In genomic region chr2:122765071-122765793, GRCm38 (mm10) we compare ENCODE assay signal across 8 mouse cellular contexts. TPM values are rescaled to one million over a fixed set of nuclear protein-coding genes. Genes with fewer than 3 reads are reported as not detected.
DNase-seq lines count a peak whose midpoint lies in the region; ATAC-seq lines count a peak whose summit lies in the region.

TSS of gene Sqor (plus strand) at chr2:122765237.

- DNase-seq in layer of hippocampus, adult 11-12 months (ENCODE audit: low spot score) = peak; percentile 38
- DNase-seq in layer of hippocampus, adult 9-10 months (ENCODE audit: low spot score) = no peak
- DNase-seq in embryonic facial prominence, embryonic 11.5 days (ENCODE audit: low spot score) = peak; percentile 47
- DNase-seq in heart, adult 18-20 months = peak; percentile 87 to 91
- peak; percentile 80 for DNase-seq in kidney, adult 11 months
- peak; percentile 55 for DNase-seq in liver
- peak; percentile 26 to 28 for DNase-seq in spleen, postnatal 14 days (ENCODE audit: low spot score in 2 of 2)

- H3K4me2 ChIP-seq in embryonic facial prominence, embryonic 11.5 days (ENCODE audit: low read depth, low read length) = peak within 1 kb of the TSS; percentile 90
- peak within 1 kb of the TSS; percentile 91 for H3K4me2 ChIP-seq in midbrain, embryonic 16.5 days (ENCODE audit: low read length)

- under 1% methylated on average over 46 of the region's 46 CpGs for WGBS in embryonic facial prominence, embryonic 11.5 days
- under 1% methylated on average over 37 of the region's 46 CpGs for WGBS in midbrain, embryonic 16.5 days

- peak within 1 kb of the TSS; percentile 54 for H3K9ac ChIP-seq in embryonic facial prominence, embryonic 11.5 days (replicated peaks; ENCODE audit: low read length)
- peak within 1 kb of the TSS; percentile 57 for H3K9ac ChIP-seq in midbrain, embryonic 16.5 days (ENCODE audit: low read depth, low read length)

- H3K4me1 ChIP-seq in embryonic facial prominence, embryonic 11.5 days (ENCODE audit: control insufficient read depth, insufficient read depth, low read length) = no peaks in the 10 kb centered on the region
- peaks cover 5% of the 10 kb centered on the region for H3K4me1 ChIP-seq in midbrain, embryonic 16.5 days (ENCODE audit: control insufficient read depth, insufficient read depth, low read length)

- H3K4me3 ChIP-seq in embryonic facial prominence, embryonic 11.5 days (ENCODE audit: low read depth, low read length) = peak within 1 kb of the TSS; percentile 35
- H3K4me3 ChIP-seq in midbrain, embryonic 16.5 days (ENCODE audit: low read depth, low read length) = peak within 1 kb of the TSS; percentile 43

- peaks cover 2% of the 10 kb centered on the region; the same call in 1 of the 2 replicates for H3K27me3 ChIP-seq in embryonic facial prominence, embryonic 11.5 days (ENCODE audit: control insufficient read depth, insufficient read depth, low read length)
- H3K27me3 ChIP-seq in midbrain, embryonic 16.5 days (ENCODE audit: control insufficient read depth, insufficient read depth, low read depth, low read length) = peaks cover 15% of the 10 kb centered on the region

- H3K36me3 ChIP-seq in embryonic facial prominence, embryonic 11.5 days (replicated peaks; ENCODE audit: control insufficient read depth, insufficient read depth, low read depth, low read length) = no peaks in the 10 kb centered on the region
- no peaks in the 10 kb centered on the region for H3K36me3 ChIP-seq in midbrain, embryonic 16.5 days (ENCODE audit: control insufficient read depth, insufficient read depth, low read length)

- no peaks in the 10 kb centered on the region for H3K9me3 ChIP-seq in embryonic facial prominence, embryonic 11.5 days (replicated peaks; ENCODE audit: control insufficient read depth, low read length)
- no peaks in the 10 kb centered on the region for H3K9me3 ChIP-seq in midbrain, embryonic 16.5 days (replicated peaks; ENCODE audit: control insufficient read depth, low read length, poor library complexity, severe bottlenecking)

- no peak within 1 kb of the TSS for H3K27ac ChIP-seq in embryonic facial prominence, embryonic 11.5 days (replicated peaks; ENCODE audit: low read depth, low read length)
- H3K27ac ChIP-seq in midbrain, embryonic 16.5 days (ENCODE audit: low read length) = no peak within 1 kb of the TSS

- peak; percentile 67; the same call in 1 of the 2 replicates for ATAC-seq in embryonic facial prominence, embryonic 11.5 days (replicated peaks; ENCODE audit: insufficient number of reproducible peaks, low FRiP score, low TSS enrichment, low read depth)
- no peak for ATAC-seq in midbrain, embryonic 16.5 days

RNA-seq across cellular contexts. Expression of gene Sqor, which starts in this region (rescaled TPM):
- 3.2 and 3.4 TPM in 2 replicates for polyA plus RNA-seq in embryonic facial prominence, embryonic 11.5 days (2014; fragmentation: Nextera tagmentation; extraction: Ambion mirVana)
- 10 to 100 TPM; 50.1 to 58.4 TPM for total RNA-seq in heart, adult 18-20 months (2021)
- polyA plus RNA-seq in midbrain, embryonic 16.5 days (2015; fragmentation: Nextera tagmentation; extraction: Ambion mirVana) = 2.4 and 3.1 TPM in 2 replicates
